Mouse (Mus musculus) kidney, adult 11 months (tissue): ENCODE results near the gene Hpse2.

Experiments
- DNase-seq: peaks from one replicate; pipeline ENCODE4 v3.0.0; 2022

Gene Hpse2

GRCm38 (mm10) chr19:43156085-43156484 is 232.1 kb downstream of the Hpse2 start:
- DNase-seq: no peak

DNA sequence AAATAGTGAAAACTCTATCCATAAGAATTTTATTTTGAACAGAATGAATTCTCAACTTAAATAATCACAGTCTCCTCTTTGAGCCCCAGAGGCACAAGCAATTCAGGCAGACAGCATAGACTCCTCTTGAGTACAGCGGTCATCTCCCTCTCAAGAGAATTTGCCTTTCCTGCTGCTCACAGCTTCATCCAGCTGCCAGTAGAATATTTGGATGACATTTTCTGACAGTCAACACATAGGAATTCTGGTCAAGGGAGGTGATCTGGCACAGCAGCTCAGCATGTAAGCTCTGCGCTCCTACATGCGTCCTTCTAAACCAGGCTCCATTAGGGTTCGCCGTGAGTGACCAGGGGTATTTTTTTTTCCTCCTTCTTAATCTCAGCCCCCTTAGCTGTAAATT is 232.6 kb downstream of the Hpse2 start:
- DNase-seq: no peak

DNA sequence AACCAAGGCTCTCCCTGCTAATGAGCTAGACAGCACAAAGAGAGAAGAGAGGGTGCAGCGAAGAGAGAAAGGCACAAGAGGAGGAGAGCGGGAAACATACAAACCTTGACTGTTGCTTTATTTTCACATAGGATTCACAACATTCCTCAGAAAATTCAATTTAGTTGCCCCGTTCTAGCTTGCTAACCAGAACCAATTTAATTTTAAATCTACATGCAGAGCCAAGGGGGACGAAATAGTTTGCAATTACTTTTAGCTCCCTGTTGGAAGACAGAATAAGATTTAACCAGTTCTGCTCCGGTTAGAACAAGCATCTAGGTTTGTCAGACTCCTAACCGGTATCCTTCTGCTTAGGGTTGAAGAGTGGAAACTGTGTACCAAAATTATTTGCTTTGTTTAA is 240.3 kb downstream of the Hpse2 start:
- DNase-seq: no peak

- no peak for DNase-seq
Observed at GRCm38 (mm10) chr19:43146820-43147219, 241.3 kb downstream of the Hpse2 start.

GRCm38 (mm10) chr19:43141646-43142045 is 246.5 kb downstream of the Hpse2 start:
- no peak for DNase-seq

DNA sequence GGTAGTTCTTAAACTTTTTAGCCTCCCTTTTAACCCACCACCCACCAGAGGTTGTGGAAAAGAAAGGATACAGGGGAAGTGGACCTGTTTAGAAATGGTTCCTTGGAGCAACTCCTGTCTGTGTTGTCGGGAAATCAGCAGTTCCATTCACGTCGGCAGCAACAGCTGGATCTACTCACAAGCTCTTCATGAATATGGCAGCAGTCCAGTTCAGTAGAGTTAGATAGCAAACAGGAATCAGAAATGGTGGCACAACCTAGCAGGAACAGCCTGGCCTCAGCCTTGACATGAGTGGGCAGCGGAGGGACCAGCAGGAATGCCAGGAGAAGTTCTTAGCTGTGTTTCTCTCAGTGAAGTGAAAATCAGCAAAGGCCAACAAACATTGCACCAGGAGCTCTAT is 278.4 kb downstream of the Hpse2 start:
- no peak for DNase-seq

DNA sequence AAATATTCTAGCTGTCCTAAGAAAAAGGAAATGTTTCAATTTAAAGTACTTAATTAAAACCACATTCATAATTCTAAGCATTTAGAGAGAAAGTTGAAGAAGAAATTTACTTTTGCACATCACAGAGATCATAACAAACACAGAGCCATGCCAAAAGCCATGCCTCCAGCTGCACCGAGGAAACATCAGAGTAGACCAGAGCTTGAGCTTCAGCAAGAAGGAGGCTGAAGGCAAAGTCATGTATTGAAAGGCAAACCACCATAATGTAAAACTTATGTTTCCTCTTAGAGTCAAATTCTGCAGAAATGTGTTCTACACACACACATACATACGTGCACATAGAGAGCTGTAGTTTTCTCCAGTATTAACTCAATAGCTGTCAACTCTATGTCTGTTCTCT is 291.2 kb downstream of the Hpse2 start:
- DNase-seq: no peak

DNA sequence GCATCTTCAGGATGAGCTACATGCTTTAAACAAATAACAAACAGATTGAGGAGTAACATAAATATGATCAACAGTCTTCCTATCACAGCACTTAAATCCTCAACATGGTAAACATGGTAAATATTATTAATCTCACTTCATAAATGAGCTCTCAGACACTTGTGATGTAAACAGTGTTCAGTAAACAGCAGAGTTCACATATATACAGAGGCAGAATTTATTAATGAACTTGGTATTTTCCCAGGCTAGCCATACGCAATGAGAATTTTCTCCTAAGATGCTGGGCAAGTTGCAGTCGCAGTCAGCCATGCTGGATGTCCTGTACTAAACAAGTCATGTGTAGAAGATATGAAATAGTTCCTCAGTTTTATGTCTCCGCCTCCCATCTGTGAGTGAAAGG is 300.9 kb downstream of the Hpse2 start:
- no peak for DNase-seq

DNA sequence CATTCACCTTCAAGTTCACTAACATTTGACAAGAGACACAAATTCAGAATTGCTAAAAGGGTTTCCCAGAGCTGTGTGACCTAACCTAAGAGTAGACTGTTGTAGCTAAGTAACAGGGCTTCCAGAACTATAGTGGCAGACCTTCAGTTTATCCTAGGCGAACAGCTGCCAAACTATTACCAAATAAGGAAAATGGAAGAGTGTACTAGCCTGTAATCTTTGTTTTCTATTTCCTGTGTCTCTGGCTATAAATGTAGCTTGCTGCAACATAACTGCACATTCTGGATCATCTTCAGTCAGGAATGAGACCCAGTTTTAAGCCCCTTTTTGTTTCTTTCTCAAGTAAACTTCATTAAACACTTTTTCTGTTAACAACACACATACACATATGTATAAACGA is 324.0 kb downstream of the Hpse2 start:
- no peak for DNase-seq

GRCm38 (mm10) chr19:43044506-43044905 is 343.6 kb downstream of the Hpse2 start:
- DNase-seq: no peak

DNA sequence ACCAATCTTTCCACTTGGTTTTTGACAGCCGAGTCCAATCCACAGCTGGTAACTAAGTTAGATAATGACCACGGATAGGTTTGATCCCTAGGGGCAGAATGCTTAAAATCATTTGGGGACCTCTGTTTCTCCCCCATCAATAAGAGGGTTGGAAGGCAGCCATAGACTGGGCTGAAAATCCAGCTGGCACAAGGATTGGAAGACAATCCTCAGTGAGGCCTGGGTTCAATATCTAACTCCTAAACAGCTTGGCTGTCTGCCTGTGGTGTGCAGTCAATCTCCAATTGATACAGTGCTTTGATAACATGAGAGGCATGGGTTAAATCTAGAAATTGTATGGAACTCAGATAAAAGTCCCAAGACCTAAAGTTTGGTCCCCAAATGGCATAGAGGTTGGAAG is 345.4 kb downstream of the Hpse2 start:
- DNase-seq: no peak

GRCm38 (mm10) chr19:43042211-43042610 is 345.9 kb downstream of the Hpse2 start:
- DNase-seq: no peak

GRCm38 (mm10) chr19:43036381-43036780 is 351.8 kb downstream of the Hpse2 start:
- no peak for DNase-seq

- peak; percentile 6 for DNase-seq
Observed at GRCm38 (mm10) chr19:43027305-43027704, 360.9 kb downstream of the Hpse2 start.

GRCm38 (mm10) chr19:43022611-43023173 is 365.5 kb downstream of the Hpse2 start:
- DNase-seq: no peak

- no peak for DNase-seq
Observed at GRCm38 (mm10) chr19:43018792-43019191, 369.4 kb downstream of the Hpse2 start.

DNA sequence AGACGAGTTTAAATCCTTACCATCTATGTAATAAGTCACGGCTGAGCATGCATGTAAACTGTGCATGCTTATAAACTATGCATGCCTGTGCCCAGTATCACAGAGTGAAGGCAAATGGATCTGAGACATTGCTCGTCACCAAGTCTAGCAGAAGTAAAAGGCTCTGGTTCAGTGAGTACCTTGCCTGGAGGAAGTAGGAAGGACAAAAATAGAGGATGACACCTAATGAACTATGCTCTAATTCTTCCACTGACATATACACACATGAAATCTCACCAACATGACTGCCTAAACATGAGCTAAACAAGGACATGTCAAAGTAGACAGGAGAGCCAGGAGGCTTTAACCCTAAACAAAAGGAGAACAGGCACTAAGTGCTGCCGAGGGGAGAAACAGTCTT is 391.7 kb downstream of the Hpse2 start:
- DNase-seq: no peak

GRCm38 (mm10) chr19:42988833-42989232 is 399.3 kb downstream of the Hpse2 start:
- no peak for DNase-seq

DNA sequence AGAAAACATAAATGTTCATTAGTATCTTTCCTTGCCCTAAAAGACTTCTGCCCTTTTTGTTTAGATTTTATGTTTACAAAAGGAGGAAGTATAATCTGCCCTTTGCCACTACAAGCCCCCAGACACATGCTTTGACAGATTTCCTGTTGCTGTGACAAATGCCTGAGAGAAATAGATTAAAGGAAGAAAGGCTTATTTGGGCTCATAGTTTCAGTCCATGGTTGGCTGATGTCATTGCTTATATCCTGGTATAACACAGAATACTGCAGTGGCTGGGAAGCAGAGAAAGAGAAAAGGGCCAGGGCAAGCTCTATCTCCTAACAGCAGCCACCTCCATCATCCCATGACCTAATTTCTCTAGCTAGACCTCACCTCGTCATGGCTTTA is 401.8 kb downstream of the Hpse2 start:
- DNase-seq: no peak

GRCm38 (mm10) chr19:42985372-42986314 is 402.5 kb downstream of the Hpse2 start:
- DNase-seq: no peak

DNA sequence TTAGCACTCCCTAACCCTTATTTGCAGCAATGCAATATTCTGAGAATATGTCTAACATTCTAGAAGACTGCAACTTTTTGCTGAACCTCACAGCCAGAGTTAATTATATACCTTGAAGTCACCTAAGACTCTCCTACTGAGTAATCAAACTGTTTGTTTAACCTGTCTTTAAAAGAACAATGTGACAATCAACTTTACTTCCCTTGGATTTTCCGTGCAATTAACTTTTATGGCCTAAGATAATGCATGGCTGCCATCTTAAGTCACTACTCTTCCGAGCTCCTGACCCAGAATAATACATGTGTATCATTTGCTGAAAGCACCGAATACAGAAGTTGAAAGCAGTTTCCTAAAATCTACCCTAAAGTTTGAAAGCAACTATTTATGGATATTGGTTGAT is 407.6 kb downstream of the Hpse2 start:
- no peak for DNase-seq

GRCm38 (mm10) chr19:42977938-42978337 is 410.2 kb downstream of the Hpse2 start:
- no peak for DNase-seq

- DNase-seq: no peak
Observed at GRCm38 (mm10) chr19:42973740-42974139, 414.4 kb downstream of the Hpse2 start.

- DNase-seq: no peak
Observed at GRCm38 (mm10) chr19:42965171-42965570, 423.0 kb downstream of the Hpse2 start.
